Mouse (Mus musculus): ENCODE results near the gene Eda. TPM values are rescaled to one million over a fixed set of nuclear protein-coding genes. Genes with fewer than 3 reads are reported as not detected.
"Not testable (repeated sequence)": the region's sequence is repeated elsewhere in the genome, so short reads cannot be mapped to it uniquely, and the experiment has no call there.

Gene Eda
- polyA plus RNA-seq, 1 experiment = 1.4 TPM

DNA sequence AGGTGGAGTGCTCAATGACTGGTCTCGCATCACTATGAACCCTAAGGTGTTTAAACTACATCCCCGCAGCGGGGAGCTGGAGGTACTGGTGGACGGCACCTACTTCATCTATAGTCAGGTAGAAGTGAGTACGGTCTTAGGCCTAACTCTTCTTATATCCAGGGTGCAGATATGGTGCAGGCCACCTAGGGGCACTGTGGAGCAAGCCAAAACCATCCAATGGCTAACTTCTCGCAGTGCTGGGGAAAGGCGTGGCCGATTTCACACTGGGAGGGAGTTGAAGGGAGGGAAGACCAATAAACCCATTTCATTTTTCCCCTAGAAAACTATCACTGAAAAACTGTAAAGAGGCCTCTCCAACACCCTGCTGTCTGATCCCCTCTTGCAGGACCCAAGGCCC lies 419.6 kb downstream of the Eda start:
- no peaks in the 10 kb centered on the region for H3K4me1 ChIP-seq (ENCODE audit: control insufficient read depth, insufficient read depth, low read length)
- no peak for DNase-seq
- WGBS = 75% methylated on average over 8 of the region's 8 CpGs
- no peak overlapping the region for H3K4me3 ChIP-seq (replicated peaks; ENCODE audit: extremely low read depth, low read depth, low read length)
- TF ChIP-seq CTCF (IDR thresholded peaks at IDR 0.05; ENCODE audit: insufficient read depth, low read length) (peak; percentile 49), POLR2A (IDR thresholded peaks at IDR 0.05; ENCODE audit: borderline replicate concordance, extremely low read depth, low read depth, low read length) (no peak)

DNA sequence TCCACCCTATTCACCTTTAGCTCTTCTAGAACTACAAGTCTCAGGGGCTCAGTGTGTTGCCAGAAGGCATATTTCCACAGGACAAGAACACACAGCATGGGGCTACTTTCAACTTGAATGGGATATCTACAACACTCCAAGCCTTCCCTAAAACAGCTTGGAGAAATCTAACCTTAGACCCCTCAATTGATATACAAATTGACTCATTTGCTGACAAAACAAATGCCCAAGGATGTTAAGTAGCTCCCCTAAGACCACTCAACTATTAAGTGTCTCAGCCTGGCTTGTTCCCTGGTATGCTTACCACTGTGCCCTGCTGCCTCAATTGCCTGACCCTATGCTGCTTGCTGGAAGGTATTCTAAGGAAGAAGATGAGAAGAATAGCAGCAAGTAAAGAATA lies 425.5 kb downstream of the Eda start:
- no peak for DNase-seq
- no peak for TF ChIP-seq POLR2A (IDR thresholded peaks at IDR 0.05; ENCODE audit: borderline replicate concordance, extremely low read depth, low read depth, low read length)
- no peak for TF ChIP-seq CTCF (IDR thresholded peaks at IDR 0.05; ENCODE audit: insufficient read depth, low read length)
- no peaks in the 10 kb centered on the region for H3K4me1 ChIP-seq (ENCODE audit: control insufficient read depth, insufficient read depth, low read length)
- no peak overlapping the region for H3K4me3 ChIP-seq (replicated peaks; ENCODE audit: extremely low read depth, low read depth, low read length)

DNA sequence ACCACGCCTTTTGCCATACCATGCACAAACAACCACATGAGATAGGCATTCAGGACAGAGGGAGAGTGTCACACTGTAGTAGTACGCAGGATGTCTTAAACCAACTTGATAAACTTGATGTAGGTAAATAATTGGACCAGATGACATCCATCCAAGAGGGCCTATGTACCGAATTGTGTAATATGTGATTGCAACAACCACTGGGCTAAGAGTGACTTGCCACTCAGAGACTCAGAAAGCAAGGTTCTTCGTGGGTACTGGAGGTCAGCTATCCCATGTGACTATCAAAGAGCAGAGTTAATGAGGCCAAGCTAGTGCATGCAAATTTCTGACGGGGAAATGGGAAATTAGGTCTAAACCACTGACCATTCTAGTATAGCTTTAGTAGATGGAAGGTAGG lies 426.3 kb downstream of the Eda start:
- WGBS = 68% methylated on average over 5 of the region's 5 CpGs

DNA sequence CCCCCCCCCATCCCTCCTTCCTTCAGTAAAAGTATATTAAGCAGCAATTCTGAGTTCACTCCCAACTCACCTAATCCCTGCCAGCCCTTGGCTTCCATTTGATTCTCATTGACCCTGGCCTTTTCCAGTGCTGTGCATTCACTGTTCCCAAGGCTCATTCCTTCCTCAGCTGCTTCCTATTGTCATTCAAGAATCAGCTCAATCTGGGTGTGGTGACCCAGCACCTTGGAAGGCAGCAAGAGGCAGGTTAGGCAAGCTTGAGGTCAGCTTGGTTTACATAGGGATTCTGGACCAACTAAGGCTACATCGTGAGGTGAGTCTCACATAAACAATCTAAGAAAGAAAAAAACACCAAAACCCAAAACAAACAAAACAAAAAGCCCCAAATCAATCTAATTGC lies 433.8 kb downstream of the Eda start:
- TF ChIP-seq POLR2A (IDR thresholded peaks at IDR 0.05; ENCODE audit: borderline replicate concordance, extremely low read depth, low read depth, low read length) (no peak), CTCF (IDR thresholded peaks at IDR 0.05; ENCODE audit: insufficient read depth, low read length) (no peak)
- 48% methylated on average over 1 of the region's 1 CpGs for WGBS
- no peak overlapping the region for H3K4me3 ChIP-seq (replicated peaks; ENCODE audit: extremely low read depth, low read depth, low read length)
- no peaks in the 10 kb centered on the region for H3K4me1 ChIP-seq (ENCODE audit: control insufficient read depth, insufficient read depth, low read length)
- no peak for DNase-seq

More for the DNA sequence above, 426.3 kb downstream of the Eda start:
- TF ChIP-seq POLR2A (IDR thresholded peaks at IDR 0.05; ENCODE audit: borderline replicate concordance, extremely low read depth, low read depth, low read length) (no peak), CTCF (IDR thresholded peaks at IDR 0.05; ENCODE audit: insufficient read depth, low read length) (no peak)
- no peaks in the 10 kb centered on the region for H3K4me1 ChIP-seq (ENCODE audit: control insufficient read depth, insufficient read depth, low read length)
- no peak for DNase-seq
- H3K4me3 ChIP-seq (replicated peaks; ENCODE audit: extremely low read depth, low read depth, low read length) = no peak overlapping the region

DNA sequence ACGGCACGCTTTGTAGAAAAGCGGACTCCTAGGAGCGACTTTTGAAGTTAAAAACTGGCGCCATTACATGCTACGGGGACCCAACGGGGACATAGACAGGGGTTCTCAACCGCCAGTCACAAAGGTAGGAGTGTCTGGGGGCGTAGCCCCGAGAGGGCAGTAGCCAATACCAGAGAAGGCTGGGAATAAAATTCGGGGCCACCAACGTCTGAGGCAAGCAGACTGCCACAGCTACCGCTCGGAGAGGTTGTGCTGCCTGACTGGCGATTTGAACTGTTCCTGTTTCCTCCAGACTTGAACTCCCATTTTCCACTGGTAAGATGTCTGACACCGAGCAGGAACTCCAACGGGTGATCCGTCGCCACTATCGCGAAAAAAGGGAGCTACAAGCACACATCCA lies 453.3 kb downstream of the Eda start, which contains the start of gene Otud6a:
TSS of gene Otud6a (plus strand) at position 321 of the 400 bp plus-strand sequence.
- DNase-seq = no peak
- TF ChIP-seq POLR2A (IDR thresholded peaks at IDR 0.05; ENCODE audit: borderline replicate concordance, extremely low read depth, low read depth, low read length) = no peak
- no peak for TF ChIP-seq CTCF (IDR thresholded peaks at IDR 0.05; ENCODE audit: insufficient read depth, low read length)
- 84% methylated on average over 21 of the region's 21 CpGs for WGBS
- Histone ChIP-seq H3K4me1 (ENCODE audit: control insufficient read depth, insufficient read depth, low read length) (no peaks in the 10 kb centered on the region), H3K4me3 (replicated peaks; ENCODE audit: extremely low read depth, low read depth, low read length) (no peak within 1 kb of the TSS)

DNA sequence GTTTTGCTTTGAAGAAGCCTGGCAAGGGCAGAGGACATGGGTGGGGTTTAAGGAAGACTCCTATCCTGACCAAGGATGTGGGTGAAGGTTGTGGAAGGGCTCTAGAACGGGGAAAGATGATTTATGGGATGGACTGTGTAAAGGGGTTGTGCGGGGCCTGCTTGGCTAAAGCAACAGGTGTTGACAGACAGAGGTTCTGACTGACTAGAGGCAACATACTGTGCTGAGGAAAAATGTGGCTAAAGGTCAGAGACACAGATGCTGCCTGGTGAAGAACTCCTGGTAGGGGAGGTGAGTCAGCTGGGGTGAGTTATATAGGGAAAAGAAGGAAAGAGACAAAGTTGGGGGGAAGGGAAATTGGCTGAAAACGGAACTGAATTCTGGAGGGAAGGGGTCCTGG lies 456.9 kb downstream of the Eda start:
- no peak for TF ChIP-seq CTCF (IDR thresholded peaks at IDR 0.05; ENCODE audit: insufficient read depth, low read length)
- DNase-seq = no peak
- Histone ChIP-seq H3K4me1 (ENCODE audit: control insufficient read depth, insufficient read depth, low read length) (no peaks in the 10 kb centered on the region), H3K4me3 (replicated peaks; ENCODE audit: extremely low read depth, low read depth, low read length) (no peak overlapping the region)
- WGBS = 46% methylated on average over 3 of the region's 3 CpGs

DNA sequence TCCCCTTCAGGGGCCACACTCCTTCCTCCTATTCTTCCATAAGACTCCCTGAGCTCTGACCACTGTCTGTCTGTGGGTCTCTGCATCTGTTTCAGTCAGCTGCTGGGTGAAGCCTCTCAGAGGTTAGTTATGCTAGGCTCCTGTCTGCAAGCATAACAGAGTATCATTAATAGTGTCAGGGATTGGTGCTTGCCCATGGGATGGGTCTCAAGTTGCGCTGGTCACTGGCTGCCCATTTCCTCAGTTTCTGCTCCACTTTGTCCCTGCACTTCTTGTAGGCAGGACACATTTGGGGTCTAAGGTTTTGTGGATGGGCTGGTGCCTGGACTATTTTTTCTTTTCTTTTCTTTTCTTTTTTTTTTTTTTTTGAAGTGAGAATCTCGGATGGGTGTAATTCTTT lies 467.2 kb downstream of the Eda start, which contains the start of gene Awat2:
TSS of gene Awat2 (minus strand) at position 101 of the 400 bp plus-strand sequence.
- not testable (repeated sequence) for H3K4me3 ChIP-seq (replicated peaks; ENCODE audit: extremely low read depth, low read depth, low read length); DNase-seq; H3K4me1 ChIP-seq (ENCODE audit: control insufficient read depth, insufficient read depth, low read length)
- 91% methylated on average over 2 of the region's 2 CpGs for WGBS

DNA sequence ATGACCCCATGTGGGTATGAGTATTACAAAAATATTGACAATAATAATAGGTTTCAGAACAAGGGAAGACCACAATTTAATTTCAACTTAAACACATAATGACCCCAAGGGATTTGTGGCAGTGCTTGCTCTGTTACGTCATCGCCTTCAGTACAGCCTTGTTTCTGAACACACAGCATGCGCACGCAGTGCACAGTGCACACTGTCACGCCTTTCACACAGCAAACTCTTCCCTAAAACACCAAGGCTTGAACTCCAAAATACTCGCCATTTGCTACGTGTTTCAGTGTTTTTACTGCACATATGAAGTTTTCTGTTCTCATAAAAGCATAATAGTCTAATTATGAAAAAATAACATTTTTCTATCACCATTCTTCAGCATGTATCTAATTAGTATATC lies 468.1 kb downstream of the Eda start:
- no peak for DNase-seq
- H3K4me1 ChIP-seq (ENCODE audit: control insufficient read depth, insufficient read depth, low read length) = no peaks in the 10 kb centered on the region
- H3K4me3 ChIP-seq (replicated peaks; ENCODE audit: extremely low read depth, low read depth, low read length) = no peak overlapping the region
- 89% methylated on average over 7 of the region's 7 CpGs for WGBS
- no peak for TF ChIP-seq CTCF (IDR thresholded peaks at IDR 0.05; ENCODE audit: insufficient read depth, low read length)
- no peak for TF ChIP-seq POLR2A (IDR thresholded peaks at IDR 0.05; ENCODE audit: borderline replicate concordance, extremely low read depth, low read depth, low read length)

Other genes starting within 250 kb of the Eda start
- 2.2 and 3.4 TPM in 2 replicates for gene Tmem28, start 154.6 kb upstream of the Eda start, polyA plus RNA-seq (2012; rRNA removed)

Measured in lung, adult 2 months (tissue).